Mouse (Mus musculus): Measurements from ENCODE around the gene Arhgap18.

DNA sequence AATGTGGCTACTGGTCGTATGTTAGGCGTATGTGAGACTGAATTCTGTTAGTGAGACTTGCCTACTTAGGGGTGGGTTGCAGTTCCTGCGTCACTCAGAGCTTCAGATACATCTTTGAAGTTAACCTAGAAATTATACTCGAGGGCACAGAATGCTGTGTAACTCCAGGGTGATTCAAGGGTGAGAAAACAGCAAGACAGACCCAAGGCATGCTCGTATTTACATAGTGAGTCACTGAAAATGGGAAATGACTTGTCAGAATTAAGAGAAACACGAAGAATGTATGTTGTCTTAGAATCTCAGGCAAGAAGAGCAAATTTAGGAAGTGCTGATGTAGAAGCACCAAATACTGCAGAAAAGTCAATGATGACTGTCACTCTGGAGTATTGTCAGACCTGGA lies 142.5 kb downstream of the Arhgap18 start:
- TF ChIP-seq CTCF (IDR thresholded peaks at IDR 0.05; ENCODE audit: low read depth) (no peak), EP300 (IDR thresholded peaks at IDR 0.05; ENCODE audit: low read depth) (no peak)
